Mouse (Mus musculus): ENCODE data around the gene Ap5z1. TPM values are rescaled to one million over a fixed set of nuclear protein-coding genes. Genes with fewer than 3 reads are reported as not detected.

Gene Ap5z1
- total and polyA plus RNA-seq, 2 experiments from 2014 or later: 6.6 to 15.3 TPM

DNA sequence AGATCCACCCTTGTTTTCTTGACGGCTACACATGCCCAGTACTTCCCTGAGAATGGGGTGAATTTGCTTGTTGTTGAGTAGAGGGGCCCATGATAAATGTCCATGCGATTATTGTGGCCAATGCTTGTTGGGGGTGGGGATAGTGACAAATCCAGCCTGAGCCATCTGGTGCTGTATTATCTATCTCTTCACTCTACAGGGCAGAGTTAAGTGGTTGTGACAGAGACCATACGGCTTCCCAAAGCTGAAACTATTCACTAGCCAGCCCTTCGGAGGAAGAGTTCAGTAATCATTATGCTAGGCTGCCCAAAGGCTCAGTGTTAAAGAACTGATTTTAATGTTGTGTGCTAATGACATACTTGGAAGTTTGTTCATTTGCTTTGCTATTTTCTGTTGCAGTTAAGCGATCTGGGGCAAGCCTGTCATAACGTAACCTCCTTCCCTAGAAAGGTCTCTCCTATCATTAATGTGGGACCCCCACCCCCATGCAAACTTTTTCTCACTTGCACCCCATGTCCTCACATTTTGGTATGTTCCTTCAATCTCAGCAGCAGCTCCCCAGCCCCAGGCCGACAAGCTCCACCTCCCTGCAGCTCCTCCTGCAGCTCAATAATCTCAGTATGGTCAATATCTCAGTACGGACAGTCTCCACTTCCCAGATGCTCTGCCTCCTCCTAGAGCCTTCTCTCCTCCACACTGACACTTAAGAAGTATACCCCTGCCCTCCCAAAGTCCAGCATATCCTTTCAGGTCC is 61.1 kb downstream of the Ap5z1 start:
- Histone ChIP-seq H3K4me3 (ENCODE audit: low read depth, low read length) (no peak overlapping the region), H3K27me3 (ENCODE audit: insufficient read depth, low read length) (no peaks in the 10 kb centered on the region), H3K36me3 (ENCODE audit: insufficient read depth, low read length) (no peaks in the 10 kb centered on the region), H3K9me3 (ENCODE audit: low read length) (peaks cover 1% of the 10 kb centered on the region; the same call in 1 of the 2 replicates), H3K4me2 (ENCODE audit: low read depth, low read length, poor library complexity, severe bottlenecking) (no peak overlapping the region), H3K9ac (replicated peaks; ENCODE audit: low read length, poor library complexity, severe bottlenecking) (no peak overlapping the region), H3K27ac (ENCODE audit: low read depth, low read length) (no peak overlapping the region), H3K4me1 (ENCODE audit: insufficient read depth, low read length) (no peaks in the 10 kb centered on the region)
- ATAC-seq (ENCODE audit: low FRiP score) (no peak), DNase-seq (ENCODE audit: low spot score) (peak; percentile 70)
- 70% methylated on average over 8 of the region's 8 CpGs for WGBS
- TF ChIP-seq CTCF (IDR thresholded peaks at IDR 0.05): no peak

Other genes with a start within 250 kb of the Ap5z1 start
- 28.0 and 30.0 TPM in 2 replicates for gene Foxk1, start 62.4 kb upstream of the Ap5z1 start, total RNA-seq (2014; rRNA removed)
- gene Foxk1, start 62.4 kb upstream of the Ap5z1 start, polyA plus RNA-seq (2015; fragmentation: Nextera tagmentation; extraction: Ambion mirVana): 4.9 and 7.1 TPM in 2 replicates
- 0.66 and 0.85 TPM in 2 replicates for gene Papolb, start 66.1 kb downstream of the Ap5z1 start, total RNA-seq (2014; rRNA removed)
- gene Papolb, start 66.1 kb downstream of the Ap5z1 start, polyA plus RNA-seq (2015; fragmentation: Nextera tagmentation; extraction: Ambion mirVana): 0.09 and 0.14 TPM in 2 replicates
- gene Radil, start 87.2 kb downstream of the Ap5z1 start, total RNA-seq (2014; rRNA removed): 17.0 and 20.4 TPM in 2 replicates
- 15.4 and 17.2 TPM in 2 replicates for gene Radil, start 87.2 kb downstream of the Ap5z1 start, polyA plus RNA-seq (2015; fragmentation: Nextera tagmentation; extraction: Ambion mirVana)
- gene Mmd2, start 144.9 kb downstream of the Ap5z1 start, total RNA-seq (2014; rRNA removed): 114 and 153 TPM in 2 replicates
- 120 and 137 TPM in 2 replicates for gene Mmd2, start 144.9 kb downstream of the Ap5z1 start, polyA plus RNA-seq (2015; fragmentation: Nextera tagmentation; extraction: Ambion mirVana)
- gene Wipi2, start 163.8 kb downstream of the Ap5z1 start, total RNA-seq (2014; rRNA removed): 61.5 and 69.7 TPM in 2 replicates
- 40.0 and 42.3 TPM in 2 replicates for gene Wipi2, start 163.8 kb downstream of the Ap5z1 start, polyA plus RNA-seq (2015; fragmentation: Nextera tagmentation; extraction: Ambion mirVana)
- gene Slc29a4, start 228.6 kb downstream of the Ap5z1 start, total RNA-seq (2014; rRNA removed): 59.8 and 67.1 TPM in 2 replicates
- gene Slc29a4, start 228.6 kb downstream of the Ap5z1 start, polyA plus RNA-seq (2015; fragmentation: Nextera tagmentation; extraction: Ambion mirVana): 67.4 and 67.6 TPM in 2 replicates

Measured in midbrain, postnatal 0 days (tissue).